Mouse (Mus musculus) cerebellum, adult 2 months (tissue): Measurements from ENCODE around the gene Gatd1. TPM values are rescaled to one million over a fixed set of nuclear protein-coding genes. Genes with fewer than 3 reads are reported as not detected.

Source experiments
- DNase-seq, 2 experiments: peaks; one replicate each; pipeline ENCODE4 v3.0.0; 2021
- H3K27ac ChIP-seq: fragments of 200-500 bp; 2 replicates; pipeline ENCODE4 v1.5.1; 2012; ENCODE audit warnings: low read length, control low read depth, inconsistent platforms; ENCODE audit not compliant: insufficient read depth
- H3K27me3 ChIP-seq: fragments of 200-500 bp; 2 replicates; pipeline ENCODE4 v1.6.1; 2012; ENCODE audit warnings: inconsistent platforms, mild to moderate bottlenecking, low read length, moderate library complexity; ENCODE audit not compliant: control insufficient read depth, insufficient read depth
- H3K4me1 ChIP-seq: fragments of 200-500 bp; 2 replicates; pipeline ENCODE4 v1.6.1; 2011; ENCODE audit warnings: low read length; ENCODE audit not compliant: control insufficient read depth, insufficient read depth
- H3K4me3 ChIP-seq: fragments of 200-500 bp; replicated peaks from 2 replicates; pipeline ENCODE3; 2011; ENCODE audit warnings: mild to moderate bottlenecking, low read depth, low read length, control low read depth; ENCODE audit not compliant: insufficient read depth
- CTCF ChIP-seq: fragments of 200-500 bp; IDR thresholded peaks from 2 replicates; pipeline ENCODE4 v1.5.1; 2011; ENCODE audit warnings: low read depth, mild to moderate bottlenecking, control low read depth, low read length, moderate library complexity, borderline replicate concordance; ENCODE audit not compliant: insufficient read depth
- POLR2A ChIP-seq: fragments of 200-500 bp; IDR thresholded peaks from 2 replicates; pipeline ENCODE4 v1.6.1; 2011; ENCODE audit warnings: low read length, control low read depth, borderline replicate concordance; ENCODE audit not compliant: insufficient read depth
- WGBS: fragments of 180-500 bp; shearing (Covaris S2); methylation state at CpG from one replicate; pipeline ENCODE4 v1.1.7; 2018; 5-methylcytosine and 5-hydroxymethylcytosine counted together
- polyA plus RNA-seq: library from polyadenylated mRNA; depleted of rRNA; stranded (reverse); fragments of >200 nt; gene quantifications from 2 replicates; pipeline ENCODE4 v1.2.3, GENCODE M21; 2012

The Gatd1 gene
- polyA plus RNA-seq, 1 experiment, result 49.2 TPM

- no peak for TF ChIP-seq POLR2A
- TF ChIP-seq CTCF, result peak; percentile 91
- DNase-seq, result peak; percentile 60 to 61
- no peak overlapping the region for H3K27ac ChIP-seq
- H3K27me3 ChIP-seq, result no peaks in the 10 kb centered on the region
- H3K4me3 ChIP-seq, result no peak overlapping the region
- H3K4me1 ChIP-seq, result no peaks in the 10 kb centered on the region
- 19% methylated on average over 5 of the region's 5 CpGs for WGBS
Measured at GRCm38 (mm10) chr7:141403305-141403704, 10.6 kb downstream of the Gatd1 start.

GRCm38 (mm10) chr7:141395348-141395747, 18.6 kb downstream of the Gatd1 start:
- H3K4me1 ChIP-seq, result peaks cover 6% of the 10 kb centered on the region
- TF ChIP-seq CTCF (no peak), POLR2A (no peak)
- no peaks in the 10 kb centered on the region for H3K27me3 ChIP-seq
- H3K4me3 ChIP-seq, result no peak overlapping the region
- DNase-seq, result no peak
- no peak overlapping the region for H3K27ac ChIP-seq
- WGBS, result 71% methylated on average over 1 of the region's 1 CpGs

- H3K4me3 ChIP-seq, result no peak overlapping the region
- DNase-seq, result peak; percentile 48 to 58
- no peak overlapping the region for H3K27ac ChIP-seq
- H3K4me1 ChIP-seq, result peaks cover 6% of the 10 kb centered on the region
- no peaks in the 10 kb centered on the region for H3K27me3 ChIP-seq
- WGBS, result 15% methylated on average over 6 of the region's 6 CpGs
- TF ChIP-seq CTCF, result peak; percentile 67
- TF ChIP-seq POLR2A, result no peak
Measured at GRCm38 (mm10) chr7:141394771-141395170, 19.2 kb downstream of the Gatd1 start.

GRCm38 (mm10) chr7:141394158-141394557, 19.8 kb downstream of the Gatd1 start:
- no peak overlapping the region for H3K4me3 ChIP-seq
- no peak for DNase-seq
- H3K4me1 ChIP-seq, result peaks cover 6% of the 10 kb centered on the region
- WGBS, result 74% methylated on average over 7 of the region's 7 CpGs
- TF ChIP-seq POLR2A (no peak), CTCF (no peak)
- no peaks in the 10 kb centered on the region for H3K27me3 ChIP-seq
- H3K27ac ChIP-seq, result no peak overlapping the region

- 19% methylated on average over 9 of the region's 9 CpGs for WGBS
Measured at GRCm38 (mm10) chr7:141392552-141393222, 21.2 kb downstream of the Gatd1 start.

GRCm38 (mm10) chr7:141391625-141392551, 22.0 kb downstream of the Gatd1 start, which contains the start of gene Taldo1:
TSS of gene Taldo1 (plus strand) at chr7:141392199.
- Histone ChIP-seq H3K4me3 (peak within 1 kb of the TSS; percentile 66), H3K27me3 (no peaks in the 10 kb centered on the region), H3K27ac (peak within 1 kb of the TSS; percentile 58; the same call in 1 of the 2 replicates), H3K4me1 (peaks cover 6% of the 10 kb centered on the region)
- WGBS, result under 1% methylated on average over 57 of the region's 57 CpGs
- TF ChIP-seq CTCF (no peak), POLR2A (peak; percentile 75)
- DNase-seq, result peak; percentile 94 to 97

More at GRCm38 (mm10) chr7:141392552-141393222, 21.2 kb downstream of the Gatd1 start:
- Histone ChIP-seq H3K4me1 (peaks cover 6% of the 10 kb centered on the region), H3K27ac (peak overlapping the region; percentile 58; the same call in 1 of the 2 replicates), H3K4me3 (peak overlapping the region; percentile 66), H3K27me3 (no peaks in the 10 kb centered on the region)
- no peak for TF ChIP-seq CTCF
- no peak for TF ChIP-seq POLR2A
- no peak for DNase-seq

- H3K4me1 ChIP-seq, result peaks cover 6% of the 10 kb centered on the region
- TF ChIP-seq CTCF, result no peak
- TF ChIP-seq POLR2A, result no peak
- H3K4me3 ChIP-seq, result no peak overlapping the region
- H3K27ac ChIP-seq, result no peak overlapping the region
- DNase-seq, result no peak
- WGBS, result 70% methylated on average over 9 of the region's 9 CpGs
- no peaks in the 10 kb centered on the region for H3K27me3 ChIP-seq
Measured at GRCm38 (mm10) chr7:141390326-141391259, 23.3 kb downstream of the Gatd1 start.
